Mouse (Mus musculus): ENCODE measurements at regions not wholly inside any gene's neighbourhood (a gene's known extent, or its start where the extent isn't known, plus 50 kb on each side); places are given as distances from the start of the nearest gene placed in this dataset.
"Not testable (repeated sequence)": the region's sequence is repeated elsewhere in the genome, so short reads cannot be mapped to it uniquely, and the experiment has no call there.

DNA sequence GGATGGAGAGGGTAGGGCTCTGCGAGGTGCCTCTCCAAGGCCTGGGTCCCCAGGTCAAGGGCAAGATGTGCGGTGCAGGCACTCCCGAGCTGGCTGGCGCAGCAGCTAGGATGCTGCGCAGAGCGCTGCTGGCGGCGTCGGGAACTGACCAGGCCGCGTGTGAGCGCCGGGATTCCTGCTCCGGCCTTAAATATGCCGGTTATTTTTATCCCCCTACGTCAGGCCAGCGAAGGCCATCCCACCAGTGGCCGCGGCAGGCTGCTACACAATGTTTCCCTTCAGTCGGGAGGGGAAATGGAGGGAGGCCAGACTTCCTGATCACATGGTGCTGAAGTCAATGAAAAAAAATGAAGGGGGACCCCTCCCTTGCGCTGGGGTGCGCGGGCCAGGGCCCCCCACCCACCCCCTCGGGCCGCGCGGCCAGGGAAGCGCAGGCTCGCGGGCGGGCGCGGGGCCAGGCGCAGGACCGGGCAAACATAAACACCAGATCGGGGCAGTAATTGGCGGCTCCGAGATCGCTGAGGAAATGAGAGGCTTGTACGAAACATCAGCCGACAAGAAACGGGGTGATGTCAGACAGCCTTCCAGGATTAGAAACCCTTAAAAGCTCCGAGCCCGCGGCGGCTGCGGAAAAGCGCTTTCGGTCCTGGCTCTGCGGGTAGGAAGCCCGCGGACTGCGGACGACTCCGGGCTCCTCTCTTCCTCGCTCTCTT is 118.9 kb upstream of the Klf4 start:
- Histone ChIP-seq H3K27me3 (replicated peaks; ENCODE audit: control insufficient read depth, insufficient read depth, low read length) (peaks cover 10% of the 10 kb centered on the region; the same call in 1 of the 2 replicates), H3K27ac (ENCODE audit: low read depth) (peak overlapping the region; percentile 96), H3K4me3 (ENCODE audit: low read depth, low read length) (peak overlapping the region; percentile 51), H3K9ac (ENCODE audit: low read length) (peak overlapping the region; percentile 65), H3K36me3 (ENCODE audit: control insufficient read depth, insufficient read depth, low read length) (no peaks in the 10 kb centered on the region), H3K4me1 (replicated peaks; ENCODE audit: control insufficient read depth, insufficient read depth, low read length) (peaks cover 7% of the 10 kb centered on the region), H3K9me3 (ENCODE audit: control insufficient read depth, low read length) (no peaks in the 10 kb centered on the region), H3K4me2 (ENCODE audit: low read length) (peak overlapping the region; percentile 67)
- peak; percentile 92 for ATAC-seq (replicated peaks; ENCODE audit: low FRiP score, low TSS enrichment, low read depth)
- under 1% methylated on average over 55 of the region's 56 CpGs for WGBS
- peak; percentile 89 for DNase-seq (ENCODE audit: low spot score)

DNA sequence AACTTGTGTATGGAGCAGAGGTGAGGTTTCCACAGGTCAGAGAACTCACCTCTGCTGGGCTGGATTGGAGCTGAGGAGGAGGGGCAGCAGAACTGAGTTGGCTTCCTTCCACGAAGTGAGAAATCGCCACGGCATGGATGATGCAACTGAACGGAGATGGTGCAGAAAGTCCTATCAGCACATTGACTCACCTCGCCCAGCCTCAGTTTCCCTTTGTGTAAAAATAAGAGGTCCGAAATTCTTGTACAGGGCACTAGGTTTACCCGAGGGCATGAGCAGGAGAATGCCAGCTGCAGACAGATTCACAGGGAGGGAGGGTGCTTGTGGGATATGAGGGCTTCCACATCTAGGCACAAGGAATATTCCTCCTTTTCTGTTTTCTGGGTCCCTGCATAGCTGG is 117.9 kb upstream of the Klf4 start:
- H3K27ac ChIP-seq (ENCODE audit: low read depth), result no peak overlapping the region
- no peak overlapping the region; the same call in 1 of the 2 replicates for H3K4me2 ChIP-seq (ENCODE audit: low read length)
- no peak overlapping the region for H3K9ac ChIP-seq (ENCODE audit: low read length)
- H3K9me3 ChIP-seq (ENCODE audit: control insufficient read depth, low read length), result no peaks in the 10 kb centered on the region
- DNase-seq (ENCODE audit: low spot score), result no peak
- WGBS, result 56% methylated on average over 7 of the region's 7 CpGs
- H3K4me3 ChIP-seq (ENCODE audit: low read depth, low read length), result no peak overlapping the region
- H3K27me3 ChIP-seq (replicated peaks; ENCODE audit: control insufficient read depth, insufficient read depth, low read length), result peaks cover 6% of the 10 kb centered on the region; the same call in 1 of the 2 replicates
- H3K4me1 ChIP-seq (replicated peaks; ENCODE audit: control insufficient read depth, insufficient read depth, low read length), result peaks cover 7% of the 10 kb centered on the region
- no peak for ATAC-seq (replicated peaks; ENCODE audit: low FRiP score, low TSS enrichment, low read depth)
- H3K36me3 ChIP-seq (ENCODE audit: control insufficient read depth, insufficient read depth, low read length), result no peaks in the 10 kb centered on the region

DNA sequence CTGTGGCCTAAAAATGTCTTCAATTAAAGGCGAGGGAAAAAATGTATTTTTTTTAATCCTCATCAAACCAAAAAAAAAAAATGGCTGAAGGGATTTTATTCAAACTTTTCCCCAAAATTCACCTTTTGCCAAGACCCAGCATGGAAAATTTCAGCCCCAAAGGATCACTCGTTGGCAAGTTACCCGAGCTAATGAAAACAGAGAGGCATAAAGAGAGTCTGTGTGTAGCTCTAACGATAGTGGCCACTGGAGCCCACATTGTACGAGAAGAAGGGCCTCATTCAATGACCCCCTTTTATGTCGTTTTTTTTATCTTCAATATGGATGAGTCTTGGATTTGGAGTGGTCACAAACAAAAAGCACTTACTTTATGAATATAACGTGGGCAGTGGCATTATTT is 116.1 kb upstream of the Klf4 start:
- ATAC-seq (replicated peaks; ENCODE audit: low FRiP score, low TSS enrichment, low read depth) (no peak), DNase-seq (ENCODE audit: low spot score) (no peak)
- no peak overlapping the region for H3K4me2 ChIP-seq (ENCODE audit: low read length)
- H3K36me3 ChIP-seq (ENCODE audit: control insufficient read depth, insufficient read depth, low read length), result no peaks in the 10 kb centered on the region
- no peak overlapping the region for H3K27ac ChIP-seq (ENCODE audit: low read depth)
- H3K4me1 ChIP-seq (replicated peaks; ENCODE audit: control insufficient read depth, insufficient read depth, low read length), result peaks cover 7% of the 10 kb centered on the region
- no peaks in the 10 kb centered on the region for H3K9me3 ChIP-seq (ENCODE audit: control insufficient read depth, low read length)
- no peak overlapping the region for H3K4me3 ChIP-seq (ENCODE audit: low read depth, low read length)
- H3K9ac ChIP-seq (ENCODE audit: low read length), result no peak overlapping the region
- WGBS, result 79% methylated on average over 7 of the region's 7 CpGs
- peaks cover 6% of the 10 kb centered on the region; the same call in 1 of the 2 replicates for H3K27me3 ChIP-seq (replicated peaks; ENCODE audit: control insufficient read depth, insufficient read depth, low read length)

DNA sequence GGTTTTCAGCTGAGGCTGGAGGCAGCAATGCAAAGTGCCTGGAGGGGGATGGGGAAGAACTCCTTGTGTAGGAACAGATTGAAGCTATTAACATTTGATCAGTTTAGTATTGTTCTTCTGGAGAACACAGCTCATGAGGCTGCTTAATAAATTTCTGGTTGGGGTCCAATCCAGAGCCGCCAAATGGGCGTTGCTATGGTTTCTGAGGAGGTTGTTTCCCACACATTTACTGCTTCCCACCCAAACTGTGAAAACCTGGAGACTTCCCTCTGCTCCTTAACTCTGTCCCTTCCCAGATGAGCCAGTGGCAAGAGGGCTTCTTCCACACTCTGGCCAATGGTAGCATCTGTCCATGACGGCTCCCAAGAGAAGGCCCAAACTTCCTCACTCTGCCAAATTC is 113.2 kb upstream of the Klf4 start:
- Histone ChIP-seq H3K4me1 (replicated peaks; ENCODE audit: control insufficient read depth, insufficient read depth, low read length) (0 out of 2 replicates have a peak, but pooled peaks cover 2% of the 10 kb centered on the region), H3K27me3 (replicated peaks; ENCODE audit: control insufficient read depth, insufficient read depth, low read length) (no peaks in the 10 kb centered on the region)

DNA sequence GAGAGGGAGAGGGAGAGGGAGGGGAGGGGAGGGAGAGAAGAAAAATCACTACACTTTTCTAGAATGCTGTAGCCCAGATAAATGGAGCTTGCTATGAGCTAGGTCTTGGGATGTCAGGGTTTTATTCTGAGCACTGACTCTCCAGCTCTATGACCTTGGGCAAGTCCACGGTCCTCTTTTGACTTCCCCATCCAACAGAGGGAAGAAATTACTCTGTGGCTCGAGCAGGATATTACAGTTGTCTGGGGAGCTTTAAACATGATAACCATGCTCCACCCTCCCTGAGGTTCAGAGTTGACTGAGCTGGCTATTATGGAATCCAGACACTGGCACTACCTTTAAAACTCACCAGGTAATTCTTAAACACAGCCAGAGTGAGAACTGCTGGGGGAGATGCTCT is 112.6 kb upstream of the Klf4 start:
- no peak overlapping the region for H3K4me2 ChIP-seq (ENCODE audit: low read length)
- H3K36me3 ChIP-seq (ENCODE audit: control insufficient read depth, insufficient read depth, low read length), result no peaks in the 10 kb centered on the region
- no peaks in the 10 kb centered on the region for H3K9me3 ChIP-seq (ENCODE audit: control insufficient read depth, low read length)
- no peak overlapping the region for H3K4me3 ChIP-seq (ENCODE audit: low read depth, low read length)
- 67% methylated on average over 2 of the region's 2 CpGs for WGBS
- H3K27me3 ChIP-seq (replicated peaks; ENCODE audit: control insufficient read depth, insufficient read depth, low read length), result no peaks in the 10 kb centered on the region
- no peaks in the 10 kb centered on the region for H3K4me1 ChIP-seq (replicated peaks; ENCODE audit: control insufficient read depth, insufficient read depth, low read length)
- DNase-seq (ENCODE audit: low spot score) (no peak), ATAC-seq (replicated peaks; ENCODE audit: low FRiP score, low TSS enrichment, low read depth) (no peak)
- H3K27ac ChIP-seq (ENCODE audit: low read depth), result no peak overlapping the region
- no peak overlapping the region for H3K9ac ChIP-seq (ENCODE audit: low read length)

More for the DNA sequence above, 113.2 kb upstream of the Klf4 start:
- 64% methylated on average over 3 of the region's 3 CpGs for WGBS
- H3K4me2 ChIP-seq (ENCODE audit: low read length), result no peak overlapping the region
- no peak overlapping the region for H3K9ac ChIP-seq (ENCODE audit: low read length)
- ATAC-seq (replicated peaks; ENCODE audit: low FRiP score, low TSS enrichment, low read depth) (no peak), DNase-seq (ENCODE audit: low spot score) (no peak)
- no peaks in the 10 kb centered on the region for H3K9me3 ChIP-seq (ENCODE audit: control insufficient read depth, low read length)
- no peak overlapping the region for H3K27ac ChIP-seq (ENCODE audit: low read depth)
- no peak overlapping the region for H3K4me3 ChIP-seq (ENCODE audit: low read depth, low read length)
- H3K36me3 ChIP-seq (ENCODE audit: control insufficient read depth, insufficient read depth, low read length), result no peaks in the 10 kb centered on the region

DNA sequence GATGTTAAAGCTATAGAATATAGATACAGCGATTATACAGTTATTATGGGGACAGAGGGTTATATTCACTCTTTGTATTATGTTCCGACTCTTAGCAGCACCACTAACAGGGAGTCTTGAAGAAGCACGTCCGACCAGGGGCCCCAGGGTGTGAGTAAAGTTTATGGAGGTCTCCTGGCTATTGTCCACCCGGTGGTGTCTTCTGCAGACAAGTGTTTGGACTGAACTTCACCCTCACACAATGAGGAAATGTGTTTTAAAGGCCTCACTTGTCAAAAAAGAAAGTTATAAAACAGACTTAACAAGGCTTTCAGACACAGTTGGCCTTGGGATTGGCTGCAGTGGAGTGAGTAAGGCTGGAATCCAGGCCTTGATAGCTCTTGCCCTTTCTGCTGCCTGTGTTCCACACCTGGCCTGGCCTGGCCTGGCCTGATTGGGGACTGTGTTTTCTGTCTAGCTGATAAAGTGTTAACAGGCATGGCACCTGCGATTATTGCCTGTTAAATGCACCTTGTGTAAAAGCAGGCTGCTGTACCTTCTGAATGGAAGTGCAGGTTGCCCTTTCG is 102.8 kb upstream of the Klf4 start:
- Histone ChIP-seq H3K9ac (ENCODE audit: low read length) (no peak overlapping the region), H3K9me3 (ENCODE audit: control insufficient read depth, low read length) (no peaks in the 10 kb centered on the region), H3K4me3 (ENCODE audit: low read depth, low read length) (no peak overlapping the region), H3K4me1 (replicated peaks; ENCODE audit: control insufficient read depth, insufficient read depth, low read length) (no peaks in the 10 kb centered on the region), H3K27me3 (replicated peaks; ENCODE audit: control insufficient read depth, insufficient read depth, low read length) (no peaks in the 10 kb centered on the region), H3K4me2 (ENCODE audit: low read length) (no peak overlapping the region), H3K27ac (ENCODE audit: low read depth) (no peak overlapping the region), H3K36me3 (ENCODE audit: control insufficient read depth, insufficient read depth, low read length) (no peaks in the 10 kb centered on the region)
- 68% methylated on average over 7 of the region's 7 CpGs for WGBS
- ATAC-seq (replicated peaks; ENCODE audit: low FRiP score, low TSS enrichment, low read depth), result no peak
- no peak for DNase-seq (ENCODE audit: low spot score)

DNA sequence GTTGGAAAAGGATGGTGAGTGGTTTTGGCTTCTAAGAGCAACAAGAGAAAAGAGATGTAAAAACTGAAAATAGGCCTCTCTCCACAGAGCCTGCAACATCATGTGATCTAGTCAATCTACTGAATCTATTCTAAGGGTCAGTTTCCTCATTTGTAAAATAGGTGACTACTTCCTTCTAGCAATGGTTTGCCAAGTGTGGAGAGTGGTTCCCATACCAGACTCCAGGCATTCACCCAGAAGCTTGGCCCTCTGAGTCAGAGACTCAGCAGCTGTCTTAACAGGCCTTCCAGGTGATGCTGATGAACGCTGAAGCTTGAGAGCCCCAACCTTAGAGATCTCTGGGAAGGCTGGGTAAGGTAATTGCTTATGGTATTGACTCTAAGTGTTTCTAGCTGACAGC is 98.9 kb upstream of the Klf4 start:
- Histone ChIP-seq H3K9me3 (ENCODE audit: control insufficient read depth, low read length) (no peaks in the 10 kb centered on the region), H3K27me3 (replicated peaks; ENCODE audit: control insufficient read depth, insufficient read depth, low read length) (no peaks in the 10 kb centered on the region), H3K4me1 (replicated peaks; ENCODE audit: control insufficient read depth, insufficient read depth, low read length) (no peaks in the 10 kb centered on the region), H3K9ac (ENCODE audit: low read length) (no peak overlapping the region), H3K36me3 (ENCODE audit: control insufficient read depth, insufficient read depth, low read length) (no peaks in the 10 kb centered on the region), H3K27ac (ENCODE audit: low read depth) (no peak overlapping the region), H3K4me3 (ENCODE audit: low read depth, low read length) (no peak overlapping the region), H3K4me2 (ENCODE audit: low read length) (no peak overlapping the region)
- DNase-seq (ENCODE audit: low spot score), result no peak
- no peak for ATAC-seq (replicated peaks; ENCODE audit: low FRiP score, low TSS enrichment, low read depth)
- 95% methylated on average over 1 of the region's 1 CpGs for WGBS

DNA sequence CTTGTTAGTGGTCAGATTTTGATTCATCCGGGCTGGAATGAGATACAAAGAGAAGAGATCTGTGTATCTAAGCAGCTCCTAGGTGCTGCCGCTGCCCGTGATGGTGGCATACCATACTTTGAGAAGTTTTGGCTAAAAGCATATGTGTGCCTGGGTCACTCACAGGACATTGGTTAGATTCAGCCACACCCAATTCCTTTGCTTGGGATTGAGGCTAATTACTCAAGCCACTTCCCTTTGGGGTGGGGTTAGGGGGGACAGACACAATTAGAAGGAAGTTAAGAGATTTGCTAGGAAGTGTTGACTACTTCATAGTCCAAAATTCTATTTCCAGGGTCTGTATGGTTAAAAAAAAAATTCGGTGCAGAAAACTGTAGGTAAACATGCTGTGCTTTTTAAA is 97.9 kb upstream of the Klf4 start:
- ATAC-seq (replicated peaks; ENCODE audit: low FRiP score, low TSS enrichment, low read depth), result not testable (repeated sequence)

DNA sequence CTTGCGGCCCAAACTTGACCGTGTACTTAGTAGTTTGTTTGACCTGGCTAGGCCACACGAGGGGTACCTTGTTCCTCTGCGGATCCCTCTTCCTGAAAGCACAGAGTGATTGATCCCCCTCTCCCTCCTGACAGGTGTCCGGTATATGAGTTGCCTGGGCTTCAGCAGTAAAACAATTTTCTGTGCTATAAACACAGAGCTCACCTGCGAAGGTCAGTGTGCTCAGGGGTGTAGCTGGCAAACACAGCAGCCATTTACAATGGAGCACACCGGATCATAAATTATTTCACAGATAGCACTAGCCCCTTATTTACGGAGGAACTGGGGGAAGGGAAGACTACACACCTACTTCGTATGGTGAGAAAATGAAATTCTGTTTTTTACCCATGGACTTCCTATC is 92.5 kb upstream of the Klf4 start:
- Histone ChIP-seq H3K9me3 (ENCODE audit: control insufficient read depth, low read length) (no peaks in the 10 kb centered on the region), H3K27me3 (replicated peaks; ENCODE audit: control insufficient read depth, insufficient read depth, low read length) (no peaks in the 10 kb centered on the region), H3K4me2 (ENCODE audit: low read length) (no peak overlapping the region), H3K9ac (ENCODE audit: low read length) (no peak overlapping the region), H3K4me3 (ENCODE audit: low read depth, low read length) (no peak overlapping the region), H3K36me3 (ENCODE audit: control insufficient read depth, insufficient read depth, low read length) (no peaks in the 10 kb centered on the region), H3K4me1 (replicated peaks; ENCODE audit: control insufficient read depth, insufficient read depth, low read length) (no peaks in the 10 kb centered on the region), H3K27ac (ENCODE audit: low read depth) (no peak overlapping the region)
- 74% methylated on average over 9 of the region's 9 CpGs for WGBS
- ATAC-seq (replicated peaks; ENCODE audit: low FRiP score, low TSS enrichment, low read depth), result 0 out of 2 replicates have a peak, but pooled peaks have one; percentile 60
- no peak for DNase-seq (ENCODE audit: low spot score)

More for the DNA sequence above, 97.9 kb upstream of the Klf4 start:
- H3K27me3 ChIP-seq (replicated peaks; ENCODE audit: control insufficient read depth, insufficient read depth, low read length); H3K9me3 ChIP-seq (ENCODE audit: control insufficient read depth, low read length); H3K4me1 ChIP-seq (replicated peaks; ENCODE audit: control insufficient read depth, insufficient read depth, low read length); H3K27ac ChIP-seq (ENCODE audit: low read depth); H3K4me3 ChIP-seq (ENCODE audit: low read depth, low read length); H3K9ac ChIP-seq (ENCODE audit: low read length); H3K36me3 ChIP-seq (ENCODE audit: control insufficient read depth, insufficient read depth, low read length); H3K4me2 ChIP-seq (ENCODE audit: low read length); DNase-seq (ENCODE audit: low spot score): not testable (repeated sequence)
- WGBS, result 84% methylated on average over 4 of the region's 4 CpGs

Data from intestine, embryonic 14.5 days (tissue).